Mouse (Mus musculus): ENCODE data around the gene Prelp.

DNA sequence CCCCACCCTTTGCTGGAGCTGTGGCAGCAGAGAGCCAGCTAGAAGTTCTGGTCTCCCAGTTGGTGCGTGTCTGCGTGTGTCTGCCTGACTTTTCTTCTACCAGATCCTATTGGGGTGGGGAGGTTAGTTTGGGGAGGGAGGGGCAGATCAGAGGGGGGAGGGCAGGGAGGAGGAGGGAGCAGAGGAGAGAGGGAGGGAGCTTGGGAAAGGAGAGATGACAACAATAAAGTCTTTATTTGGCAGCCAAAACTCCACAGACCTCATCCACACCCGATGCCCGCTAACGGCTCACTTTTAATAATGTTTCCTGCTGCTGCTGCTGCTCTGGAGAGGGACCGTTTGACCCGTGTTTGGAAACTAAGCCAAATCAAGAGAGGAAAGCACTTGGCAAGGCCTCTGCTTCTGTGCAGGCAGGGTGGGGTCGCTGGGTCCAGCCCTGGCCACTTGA, at the start of gene Prelp:
- TF ChIP-seq EP300 (IDR thresholded peaks at IDR 0.05) = no peak
- no peak for TF ChIP-seq CTCF (IDR thresholded peaks at IDR 0.05)
